Mouse (Mus musculus): ENCODE results near the gene Krt75. TPM values are rescaled to one million over a fixed set of nuclear protein-coding genes. Genes with fewer than 3 reads are reported as not detected.
A peak's percentile ranks its signal among the peaks of the same experiment; 100 is the strongest.
"Not testable (repeated sequence)": the region's sequence is repeated elsewhere in the genome, so short reads cannot be mapped to it uniquely, and the experiment has no call there.

Krt75 gene
- polyA plus RNA-seq, 1 experiment = not detected

DNA sequence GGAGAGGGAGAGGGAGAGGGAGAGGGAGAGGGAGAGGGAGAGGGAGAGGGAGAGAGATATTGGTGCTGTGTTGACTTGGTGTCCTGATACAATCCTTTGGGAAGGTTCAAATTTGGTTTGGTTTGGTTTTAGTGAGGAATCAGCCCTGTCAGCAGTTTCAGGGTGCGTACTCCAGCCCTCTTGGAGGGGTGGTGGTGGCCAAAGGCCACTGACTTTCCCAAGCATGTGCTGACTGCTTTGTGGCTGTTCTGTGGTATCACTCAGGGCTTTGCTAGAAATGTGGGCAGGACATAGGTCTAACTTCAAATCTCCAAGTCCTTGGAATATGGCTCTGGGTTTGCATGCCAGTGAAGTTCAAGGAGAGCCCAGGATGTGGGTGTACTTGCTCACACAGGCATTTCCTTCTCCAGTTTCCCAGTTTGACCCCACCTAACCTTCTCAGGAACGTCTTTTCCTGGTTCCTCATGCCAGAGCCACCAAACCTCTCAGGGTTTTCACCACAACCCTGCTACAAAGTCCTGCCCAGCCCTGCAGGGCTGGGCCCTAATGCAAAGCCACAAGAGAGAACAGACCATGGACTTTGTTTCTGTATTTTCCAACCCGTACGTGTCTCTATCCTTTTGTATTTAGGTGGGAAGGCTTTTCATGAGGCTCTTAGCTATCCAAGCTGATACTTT is 51.0 kb downstream of the Krt75 start:
- peak; percentile 81 for DNase-seq (ENCODE audit: low read depth, low spot score)
- 35% methylated on average over 4 of the region's 4 CpGs for WGBS

DNA sequence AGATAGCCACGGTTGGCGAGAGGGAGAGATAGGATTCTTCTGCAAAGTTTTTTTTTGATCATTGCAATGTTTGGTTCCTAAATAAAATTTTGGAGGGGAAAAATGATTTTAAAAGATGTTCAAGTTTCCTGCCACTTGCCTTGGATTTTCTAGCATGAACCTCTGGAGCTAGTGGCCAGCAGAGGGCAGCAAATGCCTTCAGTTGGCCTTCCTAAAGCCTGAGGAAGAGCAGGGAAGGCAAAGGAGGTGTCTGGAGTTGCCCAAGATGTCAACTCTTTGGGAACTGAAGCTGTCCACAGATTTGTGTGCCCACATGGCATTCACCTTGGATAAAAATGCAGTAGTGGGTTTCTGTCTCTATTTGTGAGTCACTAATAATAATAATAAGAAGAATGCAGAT is 53.9 kb downstream of the Krt75 start:
- WGBS = 13% methylated on average over 2 of the region's 2 CpGs

DNA sequence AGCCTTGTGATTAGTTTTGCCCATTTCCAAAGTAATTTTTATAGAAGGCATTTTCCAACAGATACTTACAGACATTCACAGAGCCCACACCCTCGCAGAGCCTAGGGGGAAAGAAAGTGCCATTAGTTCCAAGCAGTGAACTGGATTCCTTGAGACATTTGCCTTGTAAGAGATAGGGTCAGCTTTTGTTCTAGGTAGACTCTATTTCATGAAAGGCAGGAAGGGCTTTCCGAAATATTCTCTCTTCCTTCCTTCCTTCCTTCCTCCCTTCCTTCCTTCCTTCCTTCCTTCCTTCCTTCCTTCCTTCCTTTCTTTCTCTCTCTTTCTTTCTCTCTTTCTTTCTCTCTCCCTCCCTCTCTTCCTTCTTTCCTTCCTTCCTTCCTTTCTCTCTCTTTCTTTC is 56.5 kb downstream of the Krt75 start, which contains the start of gene Gm49425:
TSS of gene Gm49425 (minus strand) at position 101 of the 400 bp plus-strand sequence.
- DNase-seq (ENCODE audit: low read depth, low spot score) = not testable (repeated sequence)
- 77% methylated on average over 2 of the region's 2 CpGs for WGBS

More for the DNA sequence above, 53.9 kb downstream of the Krt75 start:
- DNase-seq (ENCODE audit: low read depth, low spot score) = no peak

Other genes starting within 250 kb of the Krt75 start
- 1.0 and 1.1 TPM in 2 replicates for gene Krt80, start 203.7 kb downstream of the Krt75 start, polyA plus RNA-seq (2012; rRNA removed)
- gene Krt7, start 162.9 kb downstream of the Krt75 start, polyA plus RNA-seq (2012; rRNA removed) = 33.0 and 44.4 TPM in 2 replicates
- gene Krt87, start 135.1 kb downstream of the Krt75 start, polyA plus RNA-seq (2012; rRNA removed) = 0.62 and 1.3 TPM in 2 replicates
- 0.09 and 0.12 TPM in 2 replicates for gene Krt88, start 126.2 kb downstream of the Krt75 start, polyA plus RNA-seq (2012; rRNA removed)
- gene Krt81, start 110.2 kb downstream of the Krt75 start, polyA plus RNA-seq (2012; rRNA removed) = not detected in 2 replicates
- gene Krt86, start 100.4 kb downstream of the Krt75 start, polyA plus RNA-seq (2012; rRNA removed) = 0.09 TPM in 1 of 2 replicates, not detected in the other
- gene Krt83, start 82.4 kb downstream of the Krt75 start, polyA plus RNA-seq (2012; rRNA removed) = 0.07 and 0.25 TPM in 2 replicates
- gene Gm49425, start 56.6 kb downstream of the Krt75 start, polyA plus RNA-seq (2012; rRNA removed) = not detected in 2 replicates
- gene Krt84, start 41.1 kb downstream of the Krt75 start, polyA plus RNA-seq (2012; rRNA removed) = 0.32 and 1.5 TPM in 2 replicates
- not detected in 2 replicates for gene Krt82, start 23.2 kb downstream of the Krt75 start, polyA plus RNA-seq (2012; rRNA removed)
- gene Krt90, start 11.0 kb downstream of the Krt75 start, polyA plus RNA-seq (2012; rRNA removed) = 0.04 TPM in 1 of 2 replicates, not detected in the other
- gene Gm5414, start 54.3 kb upstream of the Krt75 start, polyA plus RNA-seq (2012; rRNA removed) = not detected in 2 replicates
- gene Gm5478, start 73.5 kb upstream of the Krt75 start, polyA plus RNA-seq (2012; rRNA removed) = not detected in 2 replicates
- gene Krt6b, start 106.4 kb upstream of the Krt75 start, polyA plus RNA-seq (2012; rRNA removed) = not detected in 2 replicates
- 0.04 TPM in 1 of 2 replicates, not detected in the other for gene Krt6a, start 120.4 kb upstream of the Krt75 start, polyA plus RNA-seq (2012; rRNA removed)
- 0.07 and 0.14 TPM in 2 replicates for gene Krt5, start 139.0 kb upstream of the Krt75 start, polyA plus RNA-seq (2012; rRNA removed)
- not detected in 2 replicates for gene Krt71, start 169.2 kb upstream of the Krt75 start, polyA plus RNA-seq (2012; rRNA removed)
- gene Krt72, start 212.6 kb upstream of the Krt75 start, polyA plus RNA-seq (2012; rRNA removed) = not detected in 2 replicates
- not detected in 2 replicates for gene Krt73, start 228.4 kb upstream of the Krt75 start, polyA plus RNA-seq (2012; rRNA removed)
- gene Krt2, start 244.3 kb upstream of the Krt75 start, polyA plus RNA-seq (2012; rRNA removed) = not detected in 2 replicates

Data from large intestine, adult 2 months (tissue).